Comparison of ENCODE assay signal across 9 mouse cellular contexts in genomic region chr6:116286870-116287575, GRCm38 (mm10). TPM values are rescaled to one million over a fixed set of nuclear protein-coding genes. Genes with fewer than 3 reads are reported as not detected.
DNase-seq lines count a peak whose midpoint lies in the region; ATAC-seq and TF ChIP-seq lines count a peak whose summit lies in the region.
"Had no signal": no experiment of that assay in that cellular context is flagged by ENCODE, and none has a peak within 500 bp of the region (broad histone marks: within the 10 kb centered on the region; RNA-seq: fewer than 3 reads in every experiment).

No protein-coding gene starts in this region.

- H3K4me2 ChIP-seq in liver, embryonic 11.5 days = peak overlapping the region; percentile 39
- H3K4me2 ChIP-seq: limb, embryonic 12.5 days had no signal

- no peak for TF ChIP-seq CTCF in gastrocnemius, adult 2 months (IDR thresholded peaks at IDR 0.05)
- TF ChIP-seq CTCF in thymus, adult 2 months (IDR thresholded peaks at IDR 0.05; ENCODE audit: borderline replicate concordance, control insufficient read depth, extremely low read depth, insufficient read depth, low read length, poor library complexity) = no peak

- no peaks in the 10 kb centered on the region for H3K36me3 ChIP-seq in liver, embryonic 11.5 days (ENCODE audit: control insufficient read depth, insufficient read depth, low read length)
- H3K36me3 ChIP-seq in thymus, adult 2 months (ENCODE audit: control insufficient read depth, insufficient read depth, low read length) = no peaks in the 10 kb centered on the region
- H3K36me3 ChIP-seq: limb, embryonic 12.5 days had no signal

- no peak overlapping the region for H3K4me3 ChIP-seq in gastrocnemius, adult 2 months
- no peak overlapping the region for H3K4me3 ChIP-seq in liver, embryonic 11.5 days (ENCODE audit: low read depth, low read length)
- H3K4me3 ChIP-seq in thymus, adult 2 months (ENCODE audit: control insufficient read depth, insufficient read depth, low read length) = no peak overlapping the region
- H3K4me3 ChIP-seq: limb, embryonic 12.5 days had no signal

- intact Hi-C loops in gastrocnemius, adult 2 months (cut with DNase I) = no loop called here

- H3K9ac ChIP-seq in liver, embryonic 11.5 days (ENCODE audit: low read depth, low read length) = no peak overlapping the region; the same call in 1 of the 2 replicates
- H3K9ac ChIP-seq: limb, embryonic 12.5 days had no signal

- H3K9me3 ChIP-seq in liver, embryonic 11.5 days (ENCODE audit: control insufficient read depth, low read length) = no peaks in the 10 kb centered on the region
- H3K9me3 ChIP-seq: limb, embryonic 12.5 days had no signal

- H3K4me1 ChIP-seq in liver, embryonic 11.5 days (replicated peaks; ENCODE audit: control insufficient read depth, insufficient read depth, low read length) = peaks cover 6% of the 10 kb centered on the region
- H3K4me1 ChIP-seq in thymus, adult 2 months (replicated peaks; ENCODE audit: control insufficient read depth, insufficient read depth, low read length) = peaks cover 4% of the 10 kb centered on the region
- H3K4me1 ChIP-seq: limb, embryonic 12.5 days had no signal

- no peak for TF ChIP-seq POLR2A in thymus, adult 2 months (IDR thresholded peaks at IDR 0.05; ENCODE audit: control insufficient read depth, extremely low read depth, insufficient read depth, low read length, poor library complexity)

- ATAC-seq in liver, embryonic 11.5 days (replicated peaks; ENCODE audit: low FRiP score) = peak; percentile 99

- WGBS in liver, embryonic 11.5 days = 52% methylated on average over 5 of the region's 5 CpGs
- WGBS in thymus, adult 2 months = 26% methylated on average over 5 of the region's 5 CpGs

- no peak overlapping the region for H3K27ac ChIP-seq in gastrocnemius, adult 2 months
- H3K27ac ChIP-seq in liver, embryonic 11.5 days (ENCODE audit: low read depth, low read length) = peak overlapping the region; percentile 62
- no peak overlapping the region; the same call in 1 of the 2 replicates for H3K27ac ChIP-seq in thymus, adult 2 months (ENCODE audit: control insufficient read depth, insufficient read depth, low read length)
- H3K27ac ChIP-seq: limb, embryonic 12.5 days had no signal

- peak; percentile 9 for DNase-seq in gastrocnemius, postnatal 25 days
- no peak for DNase-seq in gastrocnemius, adult 2 months
- peak; percentile 16 for DNase-seq in forelimb bud, embryonic 11.5 days (ENCODE audit: low read depth, low spot score)
- no peak for DNase-seq in liver, embryonic 11.5 days (ENCODE audit: low spot score)
- DNase-seq in thymus, adult 2 months = peak; percentile 72
- no peak for DNase-seq in layer of hippocampus, adult 9-10 months (ENCODE audit: low spot score)
- no peak for DNase-seq in right cerebral cortex, adult 2 months (ENCODE audit: low spot score in 2 of 2)
- no peak for DNase-seq in urinary bladder, postnatal 25 days (ENCODE audit: low spot score)

- H3K27me3 ChIP-seq in liver, embryonic 11.5 days (replicated peaks; ENCODE audit: control insufficient read depth, insufficient read depth, low read length) = no peaks in the 10 kb centered on the region
- no peaks in the 10 kb centered on the region for H3K27me3 ChIP-seq in thymus, adult 2 months (ENCODE audit: control insufficient read depth, insufficient read depth, low read length)
- H3K27me3 ChIP-seq: limb, embryonic 12.5 days had no signal

RNA-seq across cellular contexts. Expression of gene Zfand4, which starts 23.0 kb away (rescaled TPM):
- 1 to 10 TPM in 1 of 2 experiments, under 1 TPM in 1; 0.51 to 1.1 TPM for total RNA-seq in gastrocnemius, postnatal 25 days (2021)
- under 1 TPM; 0.59 to 0.64 TPM for total RNA-seq in gastrocnemius, adult 2 months (2021)
- polyA plus RNA-seq in liver, embryonic 11.5 days (2014; fragmentation: Nextera tagmentation; extraction: Ambion mirVana) = 7.3 and 7.9 TPM in 2 replicates
- polyA plus RNA-seq in thymus, adult 2 months (2012; rRNA removed) = 1.7 and 1.9 TPM in 2 replicates

RNA-seq across cellular contexts. Expression of gene March8, which starts 50.8 kb away (rescaled TPM):
- total RNA-seq in gastrocnemius, postnatal 25 days (2021) = 10 to 100 TPM; 24.4 to 27.1 TPM
- total RNA-seq in gastrocnemius, adult 2 months (2021) = 10 to 100 TPM; 26.8 to 31.1 TPM
- polyA plus RNA-seq in liver, embryonic 11.5 days (2014; fragmentation: Nextera tagmentation; extraction: Ambion mirVana) = 41.3 and 43.4 TPM in 2 replicates
- 14.8 and 18.2 TPM in 2 replicates for polyA plus RNA-seq in thymus, adult 2 months (2012; rRNA removed)

Comparison
In these comparisons a context has a peak if more than half of its experiments do, and no peak if none do; other contexts are left out.
1. DNase-seq: peak in gastrocnemius, postnatal 25 days (single experiment), forelimb bud, embryonic 11.5 days (single experiment) and thymus, adult 2 months (single experiment); none in gastrocnemius, adult 2 months (single experiment), liver, embryonic 11.5 days (single experiment), layer of hippocampus, adult 9-10 months (single experiment), right cerebral cortex, adult 2 months (0 of 2) and urinary bladder, postnatal 25 days (single experiment).